Mouse (Mus musculus) hindbrain, embryonic 16.5 days (tissue): Measurements from ENCODE around the gene Cwc25. TPM values are rescaled to one million over a fixed set of nuclear protein-coding genes. Genes with fewer than 3 reads are reported as not detected.
A peak's percentile ranks its signal among the peaks of the same experiment; 100 is the strongest.
"Not testable (repeated sequence)": the region's sequence is repeated elsewhere in the genome, so short reads cannot be mapped to it uniquely, and the experiment has no call there.

ENCODE experiments used
- ATAC-seq: fragments of 200-750 bp; cut with Nextera tagmentation; 2 replicates; pipeline ENCODE4 v1.8.0; 2017; ENCODE audit warnings: moderate TSS enrichment, moderate library complexity
- H3K27ac ChIP-seq: fragments of 300-500 bp; sonication (generic); 2 replicates; pipeline ENCODE4 v1.5.1; 2014; ENCODE audit warnings: low read depth, mild to moderate bottlenecking, control low read depth, low read length, moderate library complexity
- H3K27me3 ChIP-seq: fragments of 300-500 bp; sonication (generic); replicated peaks from 2 replicates; pipeline ENCODE4 v1.6.1; 2014; ENCODE audit warnings: low read length; ENCODE audit not compliant: control insufficient read depth, insufficient read depth
- H3K36me3 ChIP-seq: fragments of 300-500 bp; sonication (generic); 2 replicates; pipeline ENCODE4 v1.6.1; 2014; ENCODE audit warnings: mild to moderate bottlenecking, low read length, moderate library complexity, mixed read lengths; ENCODE audit not compliant: control insufficient read depth, insufficient read depth
- H3K4me1 ChIP-seq: fragments of 300-500 bp; sonication (generic); 2 replicates; pipeline ENCODE4 v1.6.1; 2014; ENCODE audit warnings: low read depth, low read length; ENCODE audit not compliant: control insufficient read depth, insufficient read depth
- H3K4me2 ChIP-seq: fragments of 300-500 bp; sonication (generic); 2 replicates; pipeline ENCODE4 v1.6.1; 2014; ENCODE audit warnings: mild to moderate bottlenecking, low read length, control low read depth, moderate library complexity
- H3K4me3 ChIP-seq: fragments of 300-500 bp; sonication (generic); 2 replicates; pipeline ENCODE4 v1.5.1; 2014; ENCODE audit warnings: mild to moderate bottlenecking, low read length, control low read depth, moderate library complexity
- H3K9ac ChIP-seq: fragments of 300-500 bp; sonication (generic); 2 replicates; pipeline ENCODE4 v1.6.1; 2014; ENCODE audit warnings: low read depth, mild to moderate bottlenecking, control low read depth, low read length, moderate library complexity
- H3K9me3 ChIP-seq: fragments of 300-500 bp; sonication (generic); 2 replicates; pipeline ENCODE4 v1.6.1; 2014; ENCODE audit warnings: mild to moderate bottlenecking, low read length, moderate library complexity; ENCODE audit not compliant: control insufficient read depth
- WGBS: fragments of 180-500 bp; shearing (Covaris S2); extraction: QIAGEN DNeasy Blood & Tissue Kit; methylation state at CpG from one replicate; pipeline ENCODE4 v1.1.7; 2014; 5-methylcytosine and 5-hydroxymethylcytosine counted together
- polyA plus RNA-seq: library from polyadenylated mRNA; unstranded; fragments of >200 nt; fragmentation: Nextera tagmentation; extraction: Ambion mirVana; gene quantifications from 2 replicates; pipeline ENCODE4 v1.2.1, GENCODE M21; 2015

Gene Cwc25
- polyA plus RNA-seq, 1 experiment from 2014 or later: 14.1 TPM

GRCm38 (mm10) chr11:97742591-97742990 is 23.8 kb downstream of the Cwc25 start:
- no peaks in the 10 kb centered on the region for H3K27me3 ChIP-seq
- no peaks in the 10 kb centered on the region for H3K9me3 ChIP-seq
- H3K4me3 ChIP-seq: peak overlapping the region; percentile 86
- H3K36me3 ChIP-seq: peaks cover 4% of the 10 kb centered on the region; the same call in 1 of the 2 replicates
- no peak for ATAC-seq
- H3K9ac ChIP-seq: no peak overlapping the region
- H3K27ac ChIP-seq: no peak overlapping the region
- H3K4me1 ChIP-seq: peaks cover 21% of the 10 kb centered on the region
- peak overlapping the region; percentile 88 for H3K4me2 ChIP-seq
- WGBS: 81% methylated on average over 9 of the region's 9 CpGs

DNA sequence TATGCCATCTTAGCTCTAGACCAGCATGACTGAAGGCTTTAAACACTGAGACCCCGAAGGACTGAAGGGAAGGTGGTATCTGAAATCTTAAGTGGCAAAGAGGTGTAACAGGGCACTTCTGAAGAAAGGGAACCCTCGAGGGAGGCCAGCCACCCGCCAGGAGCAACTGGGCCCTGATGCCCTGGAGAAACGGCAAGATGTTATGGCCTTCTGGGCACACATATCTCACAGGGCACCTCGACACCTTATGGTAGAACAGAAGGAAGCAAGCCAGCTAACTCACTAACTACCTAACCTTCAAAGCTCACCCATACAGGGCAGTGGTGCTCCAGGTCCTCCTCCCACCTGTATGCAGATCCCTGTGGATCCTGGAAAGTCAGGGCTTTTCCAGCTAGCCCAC is 24.2 kb downstream of the Cwc25 start:
- no peak overlapping the region for H3K9ac ChIP-seq
- WGBS: 89% methylated on average over 5 of the region's 5 CpGs
- H3K4me1 ChIP-seq: peaks cover 21% of the 10 kb centered on the region
- H3K27ac ChIP-seq: no peak overlapping the region
- H3K4me3 ChIP-seq: no peak overlapping the region
- H3K27me3 ChIP-seq: no peaks in the 10 kb centered on the region
- H3K4me2 ChIP-seq: peak overlapping the region; percentile 88
- ATAC-seq: no peak
- 0 out of 2 replicates have a peak, but pooled peaks cover 1% of the 10 kb centered on the region for H3K36me3 ChIP-seq
- no peaks in the 10 kb centered on the region for H3K9me3 ChIP-seq

DNA sequence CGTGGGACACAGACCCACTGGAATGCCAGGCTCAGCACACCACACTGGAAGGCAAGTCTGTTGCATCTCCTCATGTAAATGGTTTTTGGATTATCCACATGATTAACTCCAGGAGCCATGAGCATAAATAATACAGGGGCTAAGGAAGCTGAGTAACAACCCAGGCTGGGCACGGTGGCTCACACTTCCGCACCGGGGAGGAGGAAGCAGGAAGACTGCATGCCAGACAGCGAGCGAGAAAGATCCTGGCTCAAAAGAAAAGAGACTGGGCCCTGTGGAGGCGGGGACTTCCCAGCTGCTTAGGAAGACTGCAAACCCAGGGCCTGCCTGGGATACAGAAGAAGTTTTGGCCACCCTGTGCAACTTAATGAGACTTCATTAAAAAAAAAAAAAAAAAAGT is 26.2 kb downstream of the Cwc25 start:
- no peak overlapping the region for H3K9ac ChIP-seq
- H3K4me1 ChIP-seq: peaks cover 21% of the 10 kb centered on the region
- H3K27ac ChIP-seq: peak overlapping the region; percentile 32; the same call in 1 of the 2 replicates
- no peaks in the 10 kb centered on the region for H3K27me3 ChIP-seq
- H3K9me3 ChIP-seq: no peaks in the 10 kb centered on the region
- WGBS: 36% methylated on average over 7 of the region's 7 CpGs
- no peaks in the 10 kb centered on the region for H3K36me3 ChIP-seq
- ATAC-seq: no peak
- no peak overlapping the region for H3K4me3 ChIP-seq
- no peak overlapping the region for H3K4me2 ChIP-seq

DNA sequence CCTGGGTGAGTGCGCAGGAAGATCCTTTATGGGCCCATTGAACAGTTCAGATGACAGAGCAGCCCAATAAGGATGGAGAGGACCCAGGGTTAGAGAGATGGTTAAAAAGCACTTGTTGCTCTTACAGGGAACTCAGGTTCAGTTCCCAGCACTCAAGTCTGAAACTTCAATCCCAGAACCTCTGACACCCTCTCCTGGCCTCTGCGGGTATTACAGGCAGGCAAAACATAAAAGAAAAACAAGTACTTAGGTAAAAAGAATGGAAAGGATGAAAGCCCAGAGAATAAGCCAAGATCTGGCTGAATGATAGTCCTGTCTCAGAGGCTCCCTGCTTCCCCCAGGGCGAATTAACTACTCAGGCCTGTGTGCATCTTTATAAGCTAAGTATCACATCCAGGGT is 27.2 kb downstream of the Cwc25 start:
- H3K4me3 ChIP-seq: no peak overlapping the region
- no peak overlapping the region for H3K4me2 ChIP-seq
- H3K27ac ChIP-seq: no peak overlapping the region
- 87% methylated on average over 3 of the region's 3 CpGs for WGBS
- ATAC-seq: no peak
- H3K27me3 ChIP-seq: no peaks in the 10 kb centered on the region
- no peaks in the 10 kb centered on the region for H3K36me3 ChIP-seq
- no peaks in the 10 kb centered on the region for H3K9me3 ChIP-seq
- no peak overlapping the region for H3K9ac ChIP-seq
- H3K4me1 ChIP-seq: peaks cover 21% of the 10 kb centered on the region

- 64% methylated on average over 6 of the region's 6 CpGs for WGBS
- Histone ChIP-seq H3K4me2 (no peak overlapping the region), H3K27ac (no peak overlapping the region), H3K9ac (no peak overlapping the region), H3K9me3 (no peaks in the 10 kb centered on the region), H3K36me3 (no peaks in the 10 kb centered on the region), H3K4me1 (peaks cover 23% of the 10 kb centered on the region), H3K27me3 (no peaks in the 10 kb centered on the region), H3K4me3 (no peak overlapping the region)
- no peak for ATAC-seq
These were observed 27.7 kb downstream of the Cwc25 start for GRCm38 (mm10) chr11:97738703-97739102.

DNA sequence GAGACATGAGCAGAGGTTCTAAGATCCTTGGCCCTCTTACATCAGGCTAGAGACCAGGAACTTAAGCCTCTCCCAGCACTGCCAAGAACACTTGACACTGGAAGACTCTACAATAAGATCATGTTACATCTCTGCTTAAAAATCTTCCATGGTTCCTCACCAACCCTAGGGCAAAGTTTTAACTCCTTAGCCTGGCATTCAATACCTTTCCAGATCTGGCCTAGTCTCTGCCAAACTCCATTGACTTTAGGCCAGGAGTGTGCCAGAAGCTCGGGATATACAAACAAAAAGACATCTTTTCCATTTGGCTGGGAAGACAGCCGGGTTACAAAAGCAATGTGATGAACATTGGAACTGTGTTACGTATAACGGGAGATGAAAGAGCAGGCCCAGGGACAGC is 28.8 kb downstream of the Cwc25 start:
- no peak for ATAC-seq
- Histone ChIP-seq H3K27me3 (no peaks in the 10 kb centered on the region), H3K36me3 (no peaks in the 10 kb centered on the region), H3K4me3 (no peak overlapping the region), H3K4me2 (no peak overlapping the region), H3K9ac (no peak overlapping the region), H3K4me1 (peaks cover 12% of the 10 kb centered on the region), H3K27ac (no peak overlapping the region), H3K9me3 (no peaks in the 10 kb centered on the region)
- WGBS: 64% methylated on average over 4 of the region's 4 CpGs

GRCm38 (mm10) chr11:97736645-97737044 is 29.7 kb downstream of the Cwc25 start:
- Histone ChIP-seq H3K4me2 (no peak overlapping the region), H3K36me3 (0 out of 2 replicates have a peak, but pooled peaks cover 2% of the 10 kb centered on the region), H3K27me3 (no peaks in the 10 kb centered on the region), H3K9ac (no peak overlapping the region), H3K4me3 (no peak overlapping the region), H3K9me3 (no peaks in the 10 kb centered on the region), H3K4me1 (peaks cover 5% of the 10 kb centered on the region), H3K27ac (no peak overlapping the region)
- ATAC-seq: no peak
- WGBS: 91% methylated on average over 5 of the region's 5 CpGs

- WGBS: 85% methylated on average over 5 of the region's 5 CpGs
- not testable (repeated sequence) for H3K9ac ChIP-seq, ATAC-seq, H3K36me3 ChIP-seq, H3K27me3 ChIP-seq, H3K9me3 ChIP-seq, H3K4me1 ChIP-seq, H3K4me2 ChIP-seq, H3K4me3 ChIP-seq, H3K27ac ChIP-seq
These were observed 31.5 kb downstream of the Cwc25 start for GRCm38 (mm10) chr11:97734810-97735209.

DNA sequence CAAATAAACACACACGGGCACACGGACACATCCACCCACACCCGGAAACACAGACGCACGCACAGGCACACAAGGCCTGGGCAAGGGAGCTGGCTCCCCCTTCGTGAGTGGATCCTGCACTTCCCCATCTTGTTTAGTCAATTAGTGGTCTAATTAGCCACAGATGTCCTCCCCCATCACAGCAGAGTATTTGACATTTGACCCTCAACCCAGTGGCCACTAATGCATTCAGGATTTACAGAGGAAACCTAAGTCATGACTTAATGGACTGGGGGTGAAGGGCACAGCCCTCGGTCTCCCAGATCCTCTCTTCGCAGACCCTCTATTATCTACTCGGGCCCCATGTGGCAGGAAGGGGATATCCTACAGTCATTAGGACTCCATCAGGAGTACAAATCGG is 32.7 kb downstream of the Cwc25 start:
- 53% methylated on average over 10 of the region's 10 CpGs for WGBS
- Histone ChIP-seq H3K36me3 (peaks cover 11% of the 10 kb centered on the region), H3K4me3 (no peak overlapping the region), H3K27me3 (no peaks in the 10 kb centered on the region), H3K9me3 (no peaks in the 10 kb centered on the region), H3K27ac (no peak overlapping the region), H3K9ac (no peak overlapping the region), H3K4me1 (peaks cover 2% of the 10 kb centered on the region; the same call in 1 of the 2 replicates), H3K4me2 (no peak overlapping the region)
- no peak for ATAC-seq

GRCm38 (mm10) chr11:97728730-97729129 is 37.6 kb downstream of the Cwc25 start:
- no peaks in the 10 kb centered on the region for H3K27me3 ChIP-seq
- H3K4me3 ChIP-seq: no peak overlapping the region
- ATAC-seq: no peak
- no peak overlapping the region for H3K4me2 ChIP-seq
- peaks cover 41% of the 10 kb centered on the region for H3K36me3 ChIP-seq
- 89% methylated on average over 7 of the region's 7 CpGs for WGBS
- no peaks in the 10 kb centered on the region for H3K9me3 ChIP-seq
- no peak overlapping the region for H3K9ac ChIP-seq
- H3K4me1 ChIP-seq: peaks cover under 1% of the 10 kb centered on the region; the same call in 1 of the 2 replicates
- H3K27ac ChIP-seq: no peak overlapping the region
